Mouse (Mus musculus) heart, embryonic 11.5 days (tissue): ENCODE data around the gene Inpp5e. TPM values are rescaled to one million over a fixed set of nuclear protein-coding genes. Genes with fewer than 3 reads are reported as not detected.
A peak's percentile ranks its signal among the peaks of the same experiment; 100 is the strongest.

ENCODE experiments used
- ATAC-seq: fragments of 200-750 bp; cut with Nextera tagmentation; replicated peaks from 2 replicates; pipeline ENCODE4 v1.8.0; 2017; ENCODE audit warnings: moderate library complexity; ENCODE audit not compliant: insufficient number of reproducible peaks, low FRiP score, low TSS enrichment
- H3K27ac ChIP-seq: fragments of 300-500 bp; sonication (generic); 2 replicates; pipeline ENCODE4 v1.5.1; 2014; ENCODE audit warnings: mild to moderate bottlenecking, low read depth, low read length
- H3K27me3 ChIP-seq: fragments of 300-500 bp; sonication (generic); 2 replicates; pipeline ENCODE4 v1.6.1; 2014; ENCODE audit warnings: mild to moderate bottlenecking, low read length, mixed read lengths; ENCODE audit not compliant: control insufficient read depth, insufficient read depth
- H3K36me3 ChIP-seq: fragments of 300-500 bp; sonication (generic); 2 replicates; pipeline ENCODE4 v1.6.1; 2014; ENCODE audit warnings: mild to moderate bottlenecking, low read length, moderate library complexity, mixed read lengths; ENCODE audit not compliant: control insufficient read depth, insufficient read depth
- H3K4me1 ChIP-seq: fragments of 300-500 bp; sonication (generic); 2 replicates; pipeline ENCODE4 v1.6.1; 2014; ENCODE audit warnings: low read length; ENCODE audit not compliant: control insufficient read depth, insufficient read depth
- H3K4me2 ChIP-seq: fragments of 300-500 bp; sonication (generic); 2 replicates; pipeline ENCODE4 v1.6.1; 2014; ENCODE audit warnings: mild to moderate bottlenecking, moderate library complexity
- H3K4me3 ChIP-seq: fragments of 300-500 bp; sonication (generic); 2 replicates; pipeline ENCODE4 v1.5.1; 2014; ENCODE audit warnings: low read depth, low read length
- H3K9ac ChIP-seq: fragments of 300-500 bp; sonication (generic); 2 replicates; pipeline ENCODE4 v1.6.1; 2014; ENCODE audit warnings: mild to moderate bottlenecking, low read depth, low read length, moderate library complexity
- H3K9me3 ChIP-seq: fragments of 300-500 bp; sonication (generic); replicated peaks from 2 replicates; pipeline ENCODE4 v1.6.1; 2016; ENCODE audit warnings: low read length; ENCODE audit not compliant: control insufficient read depth
- WGBS: fragments of 180-500 bp; shearing (Covaris S2); extraction: QIAGEN DNeasy Blood & Tissue Kit; methylation state at CpG from one replicate; pipeline ENCODE4 v1.1.7; 2014; ENCODE audit not compliant: insufficient replicate concordance; 5-methylcytosine and 5-hydroxymethylcytosine counted together
- polyA plus RNA-seq: library from polyadenylated mRNA; unstranded; fragments of >200 nt; fragmentation: Nextera tagmentation; extraction: Ambion mirVana; gene quantifications from 2 replicates; pipeline ENCODE4 v1.2.1, GENCODE M21; 2014

Gene Inpp5e
- polyA plus RNA-seq, 1 experiment from 2014 or later: 14.2 TPM

GRCm38 (mm10) chr2:26429851-26430250 is 20.8 kb upstream of the Inpp5e start:
- H3K9me3 ChIP-seq: no peaks in the 10 kb centered on the region
- no peak overlapping the region for H3K4me2 ChIP-seq
- WGBS: 87% methylated on average over 5 of the region's 5 CpGs
- no peak overlapping the region for H3K4me3 ChIP-seq
- H3K27ac ChIP-seq: no peak overlapping the region
- ATAC-seq: no peak
- peaks cover 54% of the 10 kb centered on the region for H3K36me3 ChIP-seq
- no peaks in the 10 kb centered on the region for H3K27me3 ChIP-seq
- no peak overlapping the region for H3K9ac ChIP-seq
- H3K4me1 ChIP-seq: no peaks in the 10 kb centered on the region

- 87% methylated on average over 2 of the region's 2 CpGs for WGBS
- Histone ChIP-seq H3K4me1 (peaks cover 6% of the 10 kb centered on the region; the same call in 1 of the 2 replicates), H3K4me2 (no peak overlapping the region), H3K9me3 (no peaks in the 10 kb centered on the region), H3K4me3 (no peak overlapping the region), H3K36me3 (peaks cover 65% of the 10 kb centered on the region), H3K27me3 (no peaks in the 10 kb centered on the region), H3K27ac (no peak overlapping the region), H3K9ac (no peak overlapping the region)
- ATAC-seq: no peak
Measured at GRCm38 (mm10) chr2:26424541-26424940, 15.5 kb upstream of the Inpp5e start.

- 78% methylated on average over 1 of the region's 1 CpGs for WGBS
- no peaks in the 10 kb centered on the region for H3K9me3 ChIP-seq
- H3K4me2 ChIP-seq: no peak overlapping the region
- H3K9ac ChIP-seq: no peak overlapping the region
- H3K4me3 ChIP-seq: no peak overlapping the region
- no peaks in the 10 kb centered on the region for H3K27me3 ChIP-seq
- H3K27ac ChIP-seq: no peak overlapping the region
- ATAC-seq: no peak
- peaks cover 6% of the 10 kb centered on the region; the same call in 1 of the 2 replicates for H3K4me1 ChIP-seq
- H3K36me3 ChIP-seq: peaks cover 59% of the 10 kb centered on the region
Measured at GRCm38 (mm10) chr2:26423086-26423485, 14.1 kb upstream of the Inpp5e start.

- Histone ChIP-seq H3K9ac (no peak overlapping the region), H3K36me3 (peaks cover 58% of the 10 kb centered on the region), H3K4me2 (no peak overlapping the region), H3K4me3 (no peak overlapping the region), H3K27ac (no peak overlapping the region), H3K27me3 (no peaks in the 10 kb centered on the region), H3K9me3 (no peaks in the 10 kb centered on the region), H3K4me1 (peaks cover 6% of the 10 kb centered on the region; the same call in 1 of the 2 replicates)
- ATAC-seq: no peak
- 93% methylated on average over 2 of the region's 2 CpGs for WGBS
Measured at GRCm38 (mm10) chr2:26421969-26422368, 13.0 kb upstream of the Inpp5e start.

GRCm38 (mm10) chr2:26418120-26418519 is 9.1 kb upstream of the Inpp5e start:
- H3K9ac ChIP-seq: no peak overlapping the region
- peaks cover 39% of the 10 kb centered on the region for H3K36me3 ChIP-seq
- ATAC-seq: no peak
- H3K4me3 ChIP-seq: no peak overlapping the region
- H3K4me2 ChIP-seq: no peak overlapping the region
- no peaks in the 10 kb centered on the region for H3K27me3 ChIP-seq
- H3K4me1 ChIP-seq: peaks cover under 1% of the 10 kb centered on the region; the same call in 1 of the 2 replicates
- H3K27ac ChIP-seq: no peak overlapping the region
- 72% methylated on average over 1 of the region's 1 CpGs for WGBS
- H3K9me3 ChIP-seq: no peaks in the 10 kb centered on the region

GRCm38 (mm10) chr2:26417066-26417465 is 8.1 kb upstream of the Inpp5e start:
- H3K27me3 ChIP-seq: no peaks in the 10 kb centered on the region
- H3K4me3 ChIP-seq: no peak overlapping the region
- H3K27ac ChIP-seq: no peak overlapping the region
- no peaks in the 10 kb centered on the region for H3K9me3 ChIP-seq
- ATAC-seq: no peak
- H3K4me2 ChIP-seq: no peak overlapping the region
- peaks cover 31% of the 10 kb centered on the region for H3K36me3 ChIP-seq
- no peaks in the 10 kb centered on the region for H3K4me1 ChIP-seq
- H3K9ac ChIP-seq: no peak overlapping the region

GRCm38 (mm10) chr2:26410931-26411411 is 2.0 kb upstream of the Inpp5e start:
- ATAC-seq: no peak
- no peaks in the 10 kb centered on the region for H3K27me3 ChIP-seq
- no peak overlapping the region for H3K9ac ChIP-seq
- peaks cover 10% of the 10 kb centered on the region for H3K36me3 ChIP-seq
- 82% methylated on average over 4 of the region's 5 CpGs for WGBS
- H3K4me1 ChIP-seq: peaks cover 23% of the 10 kb centered on the region
- no peaks in the 10 kb centered on the region for H3K9me3 ChIP-seq
- no peak overlapping the region for H3K27ac ChIP-seq
- H3K4me2 ChIP-seq: no peak overlapping the region
- H3K4me3 ChIP-seq: no peak overlapping the region

- peaks cover 7% of the 10 kb centered on the region for H3K36me3 ChIP-seq
Measured at GRCm38 (mm10) chr2:26410091-26410490, 1.1 kb upstream of the Inpp5e start.

GRCm38 (mm10) chr2:26409362-26409761 is 359 bp upstream of the Inpp5e start:
- no peak overlapping the region for H3K27ac ChIP-seq
- no peak for ATAC-seq
- 49% methylated on average over 3 of the region's 3 CpGs for WGBS
- H3K4me1 ChIP-seq: peaks cover 23% of the 10 kb centered on the region
- no peaks in the 10 kb centered on the region for H3K9me3 ChIP-seq
- peak overlapping the region; percentile 79 for H3K4me2 ChIP-seq
- H3K4me3 ChIP-seq: peak overlapping the region; percentile 90
- H3K9ac ChIP-seq: no peak overlapping the region
- H3K27me3 ChIP-seq: no peaks in the 10 kb centered on the region
- peaks cover 7% of the 10 kb centered on the region for H3K36me3 ChIP-seq

More at GRCm38 (mm10) chr2:26410091-26410490, 1.1 kb upstream of the Inpp5e start:
- Histone ChIP-seq H3K4me2 (no peak overlapping the region), H3K9ac (no peak overlapping the region), H3K9me3 (no peaks in the 10 kb centered on the region), H3K27me3 (no peaks in the 10 kb centered on the region), H3K27ac (no peak overlapping the region), H3K4me1 (peaks cover 23% of the 10 kb centered on the region), H3K4me3 (no peak overlapping the region)
- 63% methylated on average over 5 of the region's 5 CpGs for WGBS
- ATAC-seq: no peak
